Comparison of ENCODE assay signal across 35 mouse cellular contexts in genomic region chr17:46810672-46811071, GRCm38 (mm10). TPM values are rescaled to one million over a fixed set of nuclear protein-coding genes. Genes with fewer than 3 reads are reported as not detected.
"Had no signal": no experiment of that assay in that cellular context is flagged by ENCODE, and none has a peak within 500 bp of the region (broad histone marks: within the 10 kb centered on the region; RNA-seq: fewer than 3 reads in every experiment).

No protein-coding gene starts in this region.

- DNase-seq: gastrocnemius, adult 2 months; gastrocnemius, postnatal 10 days; gastrocnemius, postnatal 25 days; heart, adult 2 months; heart, postnatal 14 days; heart, postnatal 36 days; kidney, adult 2 months; kidney, adult 9 months; kidney, postnatal 14 days; kidney, postnatal 36 days; liver; liver, embryonic 13.5 days; liver, postnatal 0 days had no signal

- H3K4me1 ChIP-seq: hindbrain, embryonic 12.5 days; intestine, embryonic 15.5 days; kidney, embryonic 15.5 days; limb, embryonic 10.5 days; limb, embryonic 12.5 days had no signal

- H3K9me3 ChIP-seq: heart, embryonic 13.5 days; heart, embryonic 15.5 days; hindbrain, embryonic 12.5 days; intestine, embryonic 15.5 days; kidney, embryonic 15.5 days; limb, embryonic 10.5 days; limb, embryonic 12.5 days; liver, embryonic 13.5 days; liver, embryonic 15.5 days had no signal

- ATAC-seq: hindbrain, embryonic 16.5 days; inflammation-experienced regulatory T-cells, adult 6 months; intestine, embryonic 15.5 days; intestine, postnatal 0 days; liver, postnatal 0 days had no signal

- H3K27me3 ChIP-seq: heart, embryonic 13.5 days; heart, embryonic 15.5 days; hindbrain, embryonic 12.5 days; intestine, embryonic 15.5 days; kidney, embryonic 15.5 days; limb, embryonic 12.5 days; liver, embryonic 13.5 days; liver, embryonic 15.5 days had no signal

- H3K4me3 ChIP-seq: gastrocnemius, adult 2 months; heart, adult 2 months; heart, embryonic 13.5 days; heart, embryonic 15.5 days; hindbrain, embryonic 12.5 days; intestine, embryonic 15.5 days; kidney, embryonic 15.5 days; left cerebral cortex, adult 2 months; limb, embryonic 10.5 days; limb, embryonic 12.5 days; liver, embryonic 13.5 days; liver, embryonic 15.5 days had no signal

- H3K27ac ChIP-seq: gastrocnemius, adult 2 months; hindbrain, embryonic 12.5 days; hindbrain, embryonic 14.5 days; intestine, embryonic 15.5 days; kidney, embryonic 15.5 days; kidney, postnatal 0 days; left cerebral cortex, adult 2 months; limb, embryonic 10.5 days; limb, embryonic 12.5 days; liver, embryonic 13.5 days; liver, embryonic 15.5 days had no signal

- H3K9ac ChIP-seq: heart, embryonic 13.5 days; heart, embryonic 15.5 days; hindbrain, embryonic 12.5 days; hindbrain, embryonic 14.5 days; intestine, embryonic 15.5 days; kidney, embryonic 15.5 days; limb, embryonic 12.5 days; liver, embryonic 13.5 days; liver, embryonic 15.5 days; liver, postnatal 0 days had no signal

RNA-seq across cellular contexts. Expression of gene Ptcra, which starts 47.2 kb away (rescaled TPM):
- total RNA-seq: gastrocnemius, adult 2 months; gastrocnemius, postnatal 25 days; gastrocnemius, postnatal 4 days; granulocyte monocyte progenitor cell, adult 5-6 weeks; heart, adult 2 months; heart, postnatal 36 days; hematopoietic stem cell, adult 5-6 weeks; layer of hippocampus, postnatal 10 days; layer of hippocampus, postnatal 25 days; left cerebral cortex, postnatal 14 days had no signal
- polyA plus RNA-seq: heart, postnatal 0 days; hindbrain, embryonic 16.5 days; large intestine, adult 2 months had no signal
